Mouse (Mus musculus) ES-E14 (cell line): ENCODE measurements around the gene Ormdl2.

Experiments used
- HCFC1 ChIP-seq: IDR thresholded peaks from 2 replicates; pipeline ENCODE4 v1.6.1; 2012; ENCODE audit warnings: low read length, inconsistent platforms, borderline replicate concordance; ENCODE audit not compliant: insufficient read depth
- ZC3H11A ChIP-seq: IDR thresholded peaks from 2 replicates; pipeline ENCODE4 v1.6.1; 2012; ENCODE audit warnings: low read depth, mild to moderate bottlenecking, inconsistent platforms, low read length, borderline replicate concordance
- ZNF384 ChIP-seq: IDR thresholded peaks from 2 replicates; pipeline ENCODE4 v1.6.1; 2012; ENCODE audit warnings: low read depth, low read length, inconsistent platforms

- no peak for TF ChIP-seq HCFC1
- no peak for TF ChIP-seq ZNF384
- TF ChIP-seq ZC3H11A = no peak
Measured at GRCm38 (mm10) chr10:128822135-128822534, 690 bp upstream of the Ormdl2 start.
